Mouse (Mus musculus) E14TG2a.4 (cell line): ENCODE measurements at regions not wholly inside any gene's neighbourhood (a gene's known extent, or its start where the extent isn't known, plus 50 kb on each side); places are given as distances from the start of the nearest gene placed in this dataset.

ENCODE experiments used
- CTCF ChIP-seq: conservative IDR thresholded peaks from 2 replicates; pipeline ENCODE4 v1.5.1; 2014; ENCODE audit warnings: low read length
- NANOG ChIP-seq: IDR thresholded peaks from 2 replicates; pipeline ENCODE4 v1.6.1; 2014; ENCODE audit warnings: borderline replicate concordance, low read length, mixed read lengths

- TF ChIP-seq CTCF: no peak
- no peak for TF ChIP-seq NANOG
Observed at GRCm38 (mm10) chr3:102340731-102341130, 129.0 kb upstream of the Ngf start.
